8 mouse cellular contexts compared by ENCODE assay signal in genomic region chr11:88955217-88955969, GRCm38 (mm10). TPM values are rescaled to one million over a fixed set of nuclear protein-coding genes. Genes with fewer than 3 reads are reported as not detected.
A peak's percentile ranks its signal among the peaks of the same experiment; 100 is the strongest.
DNase-seq lines count a peak whose midpoint lies in the region; ATAC-seq lines count a peak whose summit lies in the region.

Gene Scpep1 (minus strand): TSS chr11:88955465.

- peak within 1 kb of the TSS; percentile 88 for H3K27ac ChIP-seq in heart, embryonic 10.5 days
- H3K27ac ChIP-seq in kidney, embryonic 15.5 days = peak within 1 kb of the TSS; percentile 85

- peaks cover 19% of the 10 kb centered on the region; the same call in 1 of the 2 replicates for H3K4me1 ChIP-seq in heart, embryonic 10.5 days
- peaks cover 17% of the 10 kb centered on the region for H3K4me1 ChIP-seq in kidney, embryonic 15.5 days

- WGBS in heart, embryonic 10.5 days = 5% methylated on average over 34 of the region's 34 CpGs
- 4% methylated on average over 34 of the region's 34 CpGs for WGBS in kidney, embryonic 15.5 days

- peak within 1 kb of the TSS; percentile 65 for H3K4me3 ChIP-seq in heart, embryonic 10.5 days
- peak within 1 kb of the TSS; percentile 67 for H3K4me3 ChIP-seq in kidney, embryonic 15.5 days (replicated peaks)

- H3K9me3 ChIP-seq in heart, embryonic 10.5 days = no peaks in the 10 kb centered on the region
- no peaks in the 10 kb centered on the region for H3K9me3 ChIP-seq in kidney, embryonic 15.5 days (replicated peaks)

- no peaks in the 10 kb centered on the region for H3K27me3 ChIP-seq in heart, embryonic 10.5 days (ENCODE audit: insufficient read depth, poor library complexity, severe bottlenecking)
- no peaks in the 10 kb centered on the region for H3K27me3 ChIP-seq in kidney, embryonic 15.5 days

- H3K36me3 ChIP-seq in heart, embryonic 10.5 days = peaks cover 5% of the 10 kb centered on the region; the same call in 1 of the 2 replicates
- peaks cover 19% of the 10 kb centered on the region for H3K36me3 ChIP-seq in kidney, embryonic 15.5 days

- peak; percentile 99 for ATAC-seq in erythroblast, adult 5-6 weeks (replicated peaks; ENCODE audit: low FRiP score, poor library complexity, severe bottlenecking)
- peak; percentile 98 for ATAC-seq in kidney, embryonic 15.5 days (replicated peaks; ENCODE audit: low FRiP score)
- ATAC-seq in monocyte, adult 5-6 weeks (replicated peaks; ENCODE audit: insufficient number of reproducible peaks, low FRiP score, low TSS enrichment, poor library complexity, severe bottlenecking) = peak; percentile 98

- peak within 1 kb of the TSS; percentile 41 for H3K9ac ChIP-seq in kidney, embryonic 15.5 days

- peak within 1 kb of the TSS; percentile 57 for H3K4me2 ChIP-seq in kidney, embryonic 15.5 days

- peak; percentile 99 for DNase-seq in B cell, adult 2 months
- peak; percentile 98 for DNase-seq in brain, adult 2 months (ENCODE audit: low read depth, low spot score)
- peak; percentile 97 for DNase-seq in heart, embryonic 10.5 days (ENCODE audit: low spot score)
- peak; percentile 97 for DNase-seq in liver
- peak; percentile 97 to 98 for DNase-seq in spleen, postnatal 4 days (ENCODE audit: low spot score in 2 of 2)

RNA-seq across cellular contexts. Expression of gene Scpep1, which starts in this region (rescaled TPM):
- total RNA-seq in erythroblast, adult 5-6 weeks (2015; ENCODE audit: low replicate concordance) = 15.0 and 15.2 TPM in 2 replicates
- total RNA-seq in erythroblast, adult 5-6 weeks (2017; ENCODE audit: low replicate concordance) = 4.6 and 8.6 TPM in 2 replicates
- polyA plus RNA-seq in heart, embryonic 10.5 days (2016; fragmentation: Nextera tagmentation; extraction: Ambion mirVana) = 56.2 and 61.9 TPM in 2 replicates
- polyA plus RNA-seq in kidney, embryonic 15.5 days (2015; fragmentation: Nextera tagmentation; extraction: Ambion mirVana) = 128 and 130 TPM in 2 replicates
- 36.8 to 48.1 TPM (median 46.4 TPM) in 3 replicates for total RNA-seq in monocyte, adult 5-6 weeks (2017)

Comparison
In these comparisons a context has a peak if more than half of its experiments do, and no peak if none do; other contexts are left out.
1. Peak in every context shown above with its lines: DNase-seq, ATAC-seq, H3K4me3 ChIP-seq and H3K27ac ChIP-seq.